Mouse (Mus musculus) liver, adult 2 months (tissue): ENCODE data around the gene Sipa1l1.

Experiments used
- CTCF ChIP-seq: fragments of 200-500 bp; IDR thresholded peaks from 2 replicates; pipeline ENCODE4 v1.5.1; 2011; ENCODE audit warnings: low read depth, low read length, control low read depth
- POLR2A ChIP-seq: fragments of 200-500 bp; IDR thresholded peaks from 2 replicates; pipeline ENCODE4 v1.6.1; 2011; ENCODE audit warnings: low read length, control low read depth; ENCODE audit not compliant: insufficient read depth; ENCODE audit errors: extremely low read depth

- TF ChIP-seq CTCF (no peak), POLR2A (no peak)
Measured at GRCm38 (mm10) chr12:82204106-82204505, 35.0 kb downstream of the Sipa1l1 start.
